Mouse (Mus musculus) limb, embryonic 11.5 days (tissue): Measurements from ENCODE around the gene Abcc3. TPM values are rescaled to one million over a fixed set of nuclear protein-coding genes. Genes with fewer than 3 reads are reported as not detected.
A peak's percentile ranks its signal among the peaks of the same experiment; 100 is the strongest.

Experiments
- ATAC-seq: fragments of 200-750 bp; cut with Nextera tagmentation; 2 replicates; pipeline ENCODE4 v1.8.0; 2017; ENCODE audit warnings: low read depth; ENCODE audit not compliant: insufficient number of reproducible peaks, low FRiP score, low TSS enrichment
- DNase-seq: peaks from one replicate; pipeline ENCODE4 v3.0.0-alpha.2; 2015; ENCODE audit warnings: low spot score
- H3K27ac ChIP-seq: fragments of 300-500 bp; sonication (generic); replicated peaks from 2 replicates; pipeline ENCODE4 v1.5.1; 2014; ENCODE audit warnings: low read depth, mild to moderate bottlenecking, low read length
- H3K27me3 ChIP-seq: fragments of 300-500 bp; sonication (generic); 2 replicates; pipeline ENCODE4 v1.6.1; 2014; ENCODE audit warnings: mild to moderate bottlenecking, low read length, mixed read lengths; ENCODE audit not compliant: control insufficient read depth, insufficient read depth
- H3K36me3 ChIP-seq: fragments of 300-500 bp; sonication (generic); 2 replicates; pipeline ENCODE4 v1.6.1; 2014; ENCODE audit warnings: mild to moderate bottlenecking, low read length, moderate library complexity, mixed read lengths; ENCODE audit not compliant: control insufficient read depth, insufficient read depth
- H3K4me1 ChIP-seq: fragments of 300-500 bp; sonication (generic); 2 replicates; pipeline ENCODE4 v1.6.1; 2014; ENCODE audit warnings: low read length, mixed read lengths; ENCODE audit not compliant: control insufficient read depth, insufficient read depth
- H3K4me2 ChIP-seq: fragments of 300-500 bp; sonication (generic); 2 replicates; pipeline ENCODE4 v1.6.1; 2014; ENCODE audit warnings: low read depth, mild to moderate bottlenecking, moderate library complexity; ENCODE audit not compliant: severe bottlenecking
- H3K4me3 ChIP-seq: fragments of 300-500 bp; sonication (generic); 2 replicates; pipeline ENCODE4 v1.5.1; 2014; ENCODE audit warnings: low read depth, low read length
- H3K9ac ChIP-seq: fragments of 300-500 bp; sonication (generic); 2 replicates; pipeline ENCODE4 v1.6.1; 2014; ENCODE audit warnings: mild to moderate bottlenecking, low read length
- H3K9me3 ChIP-seq: fragments of 300-500 bp; sonication (generic); 2 replicates; pipeline ENCODE4 v1.6.1; 2016; ENCODE audit warnings: low read length; ENCODE audit not compliant: control insufficient read depth
- WGBS: fragments of 180-500 bp; shearing (Covaris S2); extraction: QIAGEN DNeasy Blood & Tissue Kit; methylation state at CpG from one replicate; pipeline ENCODE4 v1.1.7; 2014; 5-methylcytosine and 5-hydroxymethylcytosine counted together
- polyA plus RNA-seq: library from polyadenylated mRNA; unstranded; fragments of >200 nt; fragmentation: Nextera tagmentation; extraction: Ambion mirVana; gene quantifications from 2 replicates; pipeline ENCODE4 v1.2.1, GENCODE M21; 2014

Abcc3 gene
- polyA plus RNA-seq, 1 experiment from 2014 or later: 0.55 TPM

GRCm38 (mm10) chr11:94345926-94346325 lies 46.9 kb downstream of the Abcc3 start:
- Histone ChIP-seq H3K27me3 (no peaks in the 10 kb centered on the region), H3K4me2 (no peak overlapping the region), H3K9me3 (no peaks in the 10 kb centered on the region), H3K4me3 (no peak overlapping the region), H3K9ac (no peak overlapping the region), H3K27ac (no peak overlapping the region), H3K4me1 (peaks cover 31% of the 10 kb centered on the region), H3K36me3 (no peaks in the 10 kb centered on the region)
- DNase-seq (no peak), ATAC-seq (no peak)
- 80% methylated on average over 10 of the region's 10 CpGs for WGBS

- no peak overlapping the region for H3K4me3 ChIP-seq
- H3K4me1 ChIP-seq: peaks cover 38% of the 10 kb centered on the region
- no peak for ATAC-seq
- H3K27me3 ChIP-seq: no peaks in the 10 kb centered on the region
- H3K9me3 ChIP-seq: no peaks in the 10 kb centered on the region
- H3K9ac ChIP-seq: no peak overlapping the region
- H3K36me3 ChIP-seq: peaks cover 4% of the 10 kb centered on the region; the same call in 1 of the 2 replicates
- H3K4me2 ChIP-seq: no peak overlapping the region
- peak overlapping the region; percentile 21; the same call in 1 of the 2 replicates for H3K27ac ChIP-seq
- 15% methylated on average over 1 of the region's 1 CpGs for WGBS
- peak; percentile 31 for DNase-seq
Observed at GRCm38 (mm10) chr11:94344470-94344869, 48.3 kb downstream of the Abcc3 start.

GRCm38 (mm10) chr11:94343955-94344358 lies 48.8 kb downstream of the Abcc3 start:
- ATAC-seq: no peak
- Histone ChIP-seq H3K36me3 (peaks cover 6% of the 10 kb centered on the region; the same call in 1 of the 2 replicates), H3K27me3 (no peaks in the 10 kb centered on the region), H3K4me3 (no peak overlapping the region), H3K27ac (peak overlapping the region; percentile 21; the same call in 1 of the 2 replicates), H3K4me1 (peaks cover 38% of the 10 kb centered on the region), H3K9me3 (no peaks in the 10 kb centered on the region), H3K4me2 (no peak overlapping the region), H3K9ac (peak overlapping the region; percentile 43; the same call in 1 of the 2 replicates)
- WGBS: 30% methylated on average over 5 of the region's 5 CpGs
- DNase-seq: peak; percentile 47

GRCm38 (mm10) chr11:94342114-94342905 lies 50.5 kb downstream of the Abcc3 start:
- no peak overlapping the region for H3K4me2 ChIP-seq
- peaks cover 38% of the 10 kb centered on the region for H3K4me1 ChIP-seq
- no peak overlapping the region for H3K9ac ChIP-seq
- H3K27me3 ChIP-seq: no peaks in the 10 kb centered on the region
- H3K9me3 ChIP-seq: no peaks in the 10 kb centered on the region
- WGBS: 9% methylated on average over 13 of the region's 13 CpGs
- H3K27ac ChIP-seq: no peak overlapping the region
- ATAC-seq (no peak), DNase-seq (peak; percentile 35)
- H3K4me3 ChIP-seq: no peak overlapping the region
- peaks cover 6% of the 10 kb centered on the region; the same call in 1 of the 2 replicates for H3K36me3 ChIP-seq

GRCm38 (mm10) chr11:94340948-94341933 lies 51.6 kb downstream of the Abcc3 start:
- Histone ChIP-seq H3K4me1 (peaks cover 35% of the 10 kb centered on the region), H3K4me2 (no peak overlapping the region), H3K9me3 (no peaks in the 10 kb centered on the region), H3K9ac (no peak overlapping the region), H3K4me3 (no peak overlapping the region), H3K27ac (no peak overlapping the region), H3K36me3 (peaks cover 6% of the 10 kb centered on the region; the same call in 1 of the 2 replicates), H3K27me3 (no peaks in the 10 kb centered on the region)
- ATAC-seq (no peak), DNase-seq (peak; percentile 34)
- WGBS: 58% methylated on average over 10 of the region's 10 CpGs

GRCm38 (mm10) chr11:94339732-94340585 lies 52.8 kb downstream of the Abcc3 start:
- DNase-seq: peak; percentile 66
- Histone ChIP-seq H3K36me3 (peaks cover 8% of the 10 kb centered on the region; the same call in 1 of the 2 replicates), H3K27ac (no peak overlapping the region), H3K9ac (no peak overlapping the region), H3K9me3 (no peaks in the 10 kb centered on the region), H3K4me3 (no peak overlapping the region), H3K4me1 (peaks cover 35% of the 10 kb centered on the region), H3K4me2 (no peak overlapping the region), H3K27me3 (no peaks in the 10 kb centered on the region)
- WGBS: 58% methylated on average over 18 of the region's 18 CpGs
- no peak for ATAC-seq

- peaks cover 27% of the 10 kb centered on the region for H3K4me1 ChIP-seq
- no peaks in the 10 kb centered on the region for H3K9me3 ChIP-seq
- H3K4me3 ChIP-seq: no peak overlapping the region
- H3K27ac ChIP-seq: no peak overlapping the region
- H3K9ac ChIP-seq: no peak overlapping the region
- H3K27me3 ChIP-seq: no peaks in the 10 kb centered on the region
- 85% methylated on average over 2 of the region's 2 CpGs for WGBS
- H3K36me3 ChIP-seq: peaks cover 12% of the 10 kb centered on the region
- DNase-seq (no peak), ATAC-seq (no peak)
- no peak overlapping the region for H3K4me2 ChIP-seq
Observed at GRCm38 (mm10) chr11:94338347-94338746, 54.5 kb downstream of the Abcc3 start.
